Mouse (Mus musculus): ENCODE measurements around the gene Zfp575. TPM values are rescaled to one million over a fixed set of nuclear protein-coding genes. Genes with fewer than 3 reads are reported as not detected.

Gene Zfp575
- polyA plus RNA-seq, 1 experiment from 2014 or later, result 0.57 TPM

DNA sequence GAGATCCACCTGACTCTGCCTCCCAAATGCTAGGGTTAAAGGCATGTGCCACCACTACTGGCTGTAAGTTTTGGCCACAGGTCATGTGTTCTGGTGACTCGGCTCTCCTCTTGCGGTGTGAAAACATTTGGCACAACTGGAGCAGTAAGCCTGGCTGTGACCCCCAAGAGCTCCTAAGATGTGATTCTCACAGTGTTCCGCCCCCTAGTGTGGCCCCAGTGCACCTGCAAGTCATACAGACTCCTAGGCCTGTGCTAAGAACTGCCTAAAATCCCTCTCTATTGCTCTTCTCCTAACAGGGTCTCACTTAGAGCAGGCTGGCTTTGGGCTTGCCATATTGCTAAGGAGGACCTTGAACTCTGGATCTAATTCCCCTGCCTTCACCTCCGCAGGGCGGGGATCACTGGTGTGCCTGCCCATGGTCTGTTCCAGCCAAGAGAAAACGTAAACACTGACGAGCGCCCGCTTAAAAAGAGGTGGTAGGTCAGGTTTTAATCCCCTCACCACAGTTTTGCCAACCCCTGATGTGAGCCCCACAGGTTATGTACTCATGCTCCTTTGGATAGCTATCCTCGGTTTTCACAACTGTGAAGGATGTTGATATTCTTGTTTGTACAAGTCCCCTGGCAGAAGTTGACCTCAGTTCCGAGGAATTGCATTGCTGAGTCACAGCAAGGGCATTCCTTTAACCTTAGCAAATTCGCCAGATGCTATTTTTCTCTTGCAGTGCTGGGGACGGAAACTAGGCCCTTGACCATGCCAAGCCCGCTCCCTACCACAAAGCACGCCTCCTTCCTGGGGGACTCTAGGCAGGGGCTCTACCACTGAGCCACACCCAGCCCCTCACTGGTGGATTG, 12.0 kb upstream of the Zfp575 start:
- H3K4me3 ChIP-seq, result no peak overlapping the region
- H3K9ac ChIP-seq, result no peak overlapping the region
- H3K9me3 ChIP-seq (replicated peaks), result no peaks in the 10 kb centered on the region
- no peak overlapping the region for H3K27ac ChIP-seq
- H3K27me3 ChIP-seq (replicated peaks), result peaks cover 15% of the 10 kb centered on the region
- peaks cover 15% of the 10 kb centered on the region for H3K4me1 ChIP-seq
- WGBS (ENCODE audit: insufficient replicate concordance), result 71% methylated on average over 15 of the region's 15 CpGs
- no peaks in the 10 kb centered on the region for H3K36me3 ChIP-seq
- H3K4me2 ChIP-seq, result no peak overlapping the region
- no peak for ATAC-seq

DNA sequence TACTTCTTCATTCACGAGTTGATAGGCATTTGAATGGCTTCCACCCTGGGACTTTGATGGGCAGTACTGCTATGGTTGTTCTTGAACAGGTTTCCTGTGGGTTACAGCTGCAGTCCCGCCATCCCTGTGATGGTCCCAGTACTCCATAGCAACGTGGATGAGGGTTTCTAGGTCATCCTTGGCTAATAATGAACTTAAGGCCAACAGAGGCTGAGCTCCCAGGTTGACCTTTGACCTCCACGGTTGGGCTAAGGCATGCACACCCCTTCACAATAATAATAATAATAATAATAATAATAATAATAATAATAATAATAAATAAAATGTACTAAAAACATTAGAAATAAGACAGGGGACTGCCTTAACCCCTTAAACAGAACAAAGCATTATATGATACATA, 10.7 kb upstream of the Zfp575 start:
- Histone ChIP-seq H3K27ac (no peak overlapping the region), H3K9me3 (replicated peaks) (no peaks in the 10 kb centered on the region), H3K4me1 (peaks cover 28% of the 10 kb centered on the region), H3K36me3 (no peaks in the 10 kb centered on the region), H3K4me2 (no peak overlapping the region), H3K27me3 (replicated peaks) (peaks cover 19% of the 10 kb centered on the region), H3K4me3 (no peak overlapping the region), H3K9ac (no peak overlapping the region)
- no peak for ATAC-seq
- WGBS (ENCODE audit: insufficient replicate concordance), result 46% methylated on average over 4 of the region's 4 CpGs

DNA sequence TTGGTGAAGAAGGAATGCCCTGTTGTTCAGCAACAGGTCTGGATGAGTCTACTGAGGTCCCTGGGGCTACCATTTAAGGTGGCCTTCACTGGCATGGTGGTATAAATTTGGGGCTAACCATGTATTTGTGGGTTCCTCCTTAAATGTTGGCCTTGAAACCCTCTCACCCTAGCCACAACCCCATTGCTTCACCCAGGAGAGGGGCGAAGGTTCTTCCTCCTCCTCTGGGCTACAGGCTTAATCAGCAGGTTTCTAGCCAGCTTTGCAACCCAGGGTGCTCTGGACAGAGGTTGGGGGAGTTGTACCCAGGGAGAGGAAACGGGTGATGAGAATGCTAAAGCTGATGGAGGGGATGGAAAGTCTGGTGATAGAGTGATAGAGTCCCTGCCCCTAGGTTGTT, 8.0 kb upstream of the Zfp575 start:
- Histone ChIP-seq H3K36me3 (no peaks in the 10 kb centered on the region), H3K27ac (no peak overlapping the region), H3K4me3 (0 out of 2 replicates have a peak overlapping the region, but pooled peaks have one; percentile 61), H3K4me1 (peaks cover 48% of the 10 kb centered on the region), H3K9me3 (replicated peaks) (no peaks in the 10 kb centered on the region), H3K9ac (no peak overlapping the region), H3K27me3 (replicated peaks) (peaks cover 19% of the 10 kb centered on the region), H3K4me2 (no peak overlapping the region)
- ATAC-seq, result no peak
- WGBS (ENCODE audit: insufficient replicate concordance), result 41% methylated on average over 2 of the region's 2 CpGs

DNA sequence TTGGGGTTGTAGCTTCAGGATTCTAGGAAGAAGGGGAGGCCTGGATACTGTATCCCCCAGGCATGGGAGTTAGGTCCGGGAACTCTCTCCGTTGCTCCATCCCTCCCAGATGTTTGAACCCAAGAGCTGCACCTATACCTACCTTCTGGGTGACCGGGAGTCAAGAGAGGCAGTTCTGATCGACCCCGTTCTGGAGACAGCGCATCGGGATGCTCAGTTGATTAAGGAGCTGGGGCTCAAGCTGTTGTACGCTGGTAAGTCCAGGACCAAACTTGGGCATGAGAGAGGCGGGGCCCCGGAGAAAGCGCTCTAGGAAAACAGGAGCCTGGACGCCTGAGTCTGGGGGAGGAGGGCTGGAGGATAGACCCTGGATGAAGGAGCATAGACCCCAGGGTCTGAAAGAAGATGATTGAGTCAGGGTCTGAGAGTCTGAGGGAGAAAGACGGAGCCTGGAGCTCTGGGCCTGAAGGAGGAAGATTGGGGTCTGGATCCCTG, 6.9 kb upstream of the Zfp575 start:
- 7% methylated on average over 13 of the region's 13 CpGs for WGBS (ENCODE audit: insufficient replicate concordance)
- peaks cover 19% of the 10 kb centered on the region for H3K27me3 ChIP-seq (replicated peaks)
- no peak for ATAC-seq

DNA sequence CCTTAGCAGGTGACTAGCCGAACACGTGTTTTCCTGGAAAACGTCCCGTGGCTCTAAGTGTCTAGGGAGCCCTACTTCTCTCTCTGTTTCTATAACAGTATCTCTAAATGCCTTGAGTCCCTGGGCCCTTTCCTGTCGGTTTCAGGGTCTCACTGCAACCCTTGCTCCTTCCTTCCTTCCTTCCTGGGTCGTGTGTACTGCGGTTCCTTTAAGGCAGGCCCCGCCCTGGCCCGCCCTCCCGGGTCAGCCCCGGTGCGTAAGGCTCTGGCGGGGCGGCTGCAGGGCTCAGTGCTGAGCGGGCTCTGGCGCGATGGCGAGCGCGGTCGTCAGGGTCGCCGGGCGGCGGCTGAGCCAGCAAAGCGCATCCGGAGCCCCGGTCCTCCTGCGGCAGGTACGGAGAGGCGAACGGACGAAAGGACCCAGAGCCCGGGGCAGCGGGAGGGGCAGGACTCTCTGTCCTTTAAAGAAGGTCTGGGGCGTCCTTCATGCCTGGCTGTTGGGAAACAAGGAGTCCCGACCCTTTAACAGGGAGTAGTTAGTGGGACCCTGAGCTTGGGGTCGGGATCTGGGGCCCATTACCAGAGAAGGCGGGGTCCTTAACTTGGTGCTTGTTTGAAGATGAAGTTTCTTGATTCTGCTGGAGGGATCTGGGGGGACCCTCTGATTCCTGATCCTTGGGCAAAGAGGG, 6.3 kb upstream of the Zfp575 start:
- WGBS (ENCODE audit: insufficient replicate concordance), result 2% methylated on average over 39 of the region's 39 CpGs
- peak overlapping the region; percentile 83 for H3K4me2 ChIP-seq
- no peaks in the 10 kb centered on the region for H3K9me3 ChIP-seq (replicated peaks)
- peak overlapping the region; percentile 61 for H3K4me3 ChIP-seq
- peak overlapping the region; percentile 64 for H3K9ac ChIP-seq
- H3K27me3 ChIP-seq (replicated peaks), result peaks cover 19% of the 10 kb centered on the region
- H3K27ac ChIP-seq, result no peak overlapping the region; the same call in 1 of the 2 replicates
- no peaks in the 10 kb centered on the region for H3K36me3 ChIP-seq
- ATAC-seq, result peak; percentile 86
- peaks cover 58% of the 10 kb centered on the region for H3K4me1 ChIP-seq

More for the DNA sequence above, 6.9 kb upstream of the Zfp575 start:
- Histone ChIP-seq H3K4me1 (peaks cover 58% of the 10 kb centered on the region), H3K36me3 (no peaks in the 10 kb centered on the region), H3K4me2 (peak overlapping the region; percentile 83), H3K27ac (no peak overlapping the region), H3K4me3 (peak overlapping the region; percentile 61), H3K9ac (peak overlapping the region; percentile 64), H3K9me3 (replicated peaks) (no peaks in the 10 kb centered on the region)

DNA sequence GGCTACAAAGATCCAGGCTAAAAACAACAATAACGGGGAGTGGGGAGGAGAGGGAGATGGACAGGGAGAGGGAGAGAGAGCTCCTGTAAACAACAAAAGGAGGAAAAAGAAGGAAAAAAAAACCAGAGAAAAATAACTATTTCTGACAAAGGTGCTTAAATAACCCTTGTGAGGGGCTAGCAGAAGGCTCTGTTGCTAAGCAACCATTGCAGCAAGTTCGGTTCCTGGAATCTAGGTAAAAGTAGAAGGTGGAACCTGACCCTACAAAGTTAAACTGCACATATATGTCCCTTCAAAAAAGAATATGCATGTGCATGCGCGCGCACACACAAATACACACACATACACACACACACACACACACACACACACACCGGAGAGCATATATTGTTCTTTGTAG, 5.3 kb upstream of the Zfp575 start:
- H3K9me3 ChIP-seq (replicated peaks), result no peaks in the 10 kb centered on the region
- H3K4me1 ChIP-seq, result peaks cover 59% of the 10 kb centered on the region
- peak overlapping the region; percentile 46; the same call in 1 of the 2 replicates for H3K27ac ChIP-seq
- peaks cover 25% of the 10 kb centered on the region for H3K27me3 ChIP-seq (replicated peaks)
- WGBS (ENCODE audit: insufficient replicate concordance), result 86% methylated on average over 6 of the region's 6 CpGs
- H3K4me2 ChIP-seq, result peak overlapping the region; percentile 83; the same call in 1 of the 2 replicates
- 0 out of 2 replicates have a peak overlapping the region, but pooled peaks have one; percentile 6 for H3K9ac ChIP-seq
- H3K36me3 ChIP-seq, result no peaks in the 10 kb centered on the region
- no peak for ATAC-seq
- 0 out of 2 replicates have a peak overlapping the region, but pooled peaks have one; percentile 61 for H3K4me3 ChIP-seq

DNA sequence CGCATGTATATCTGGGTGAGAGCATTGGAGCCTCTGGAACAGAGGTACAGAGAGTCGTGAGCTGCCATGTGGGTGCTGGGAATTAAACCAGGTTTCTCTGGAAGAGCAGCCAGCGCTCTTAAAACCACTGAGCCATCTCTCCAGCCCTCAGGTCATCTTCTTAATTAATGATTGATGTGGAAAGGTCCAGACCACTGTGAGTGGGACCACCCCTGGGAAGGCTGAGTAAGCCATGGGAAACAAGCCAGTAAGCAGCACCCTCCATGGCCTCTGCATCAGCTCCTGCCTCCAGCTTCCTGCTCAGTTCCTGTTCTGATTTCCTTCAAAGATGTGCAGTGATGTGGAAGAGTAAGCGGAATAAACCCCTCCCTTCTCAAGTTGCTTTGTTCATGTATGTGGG, 4.7 kb upstream of the Zfp575 start:
- WGBS (ENCODE audit: insufficient replicate concordance), result 54% methylated on average over 4 of the region's 4 CpGs
- ATAC-seq, result no peak
- Histone ChIP-seq H3K4me2 (peak overlapping the region; percentile 83), H3K27ac (peak overlapping the region; percentile 46), H3K9ac (no peak overlapping the region), H3K27me3 (replicated peaks) (peaks cover 31% of the 10 kb centered on the region), H3K9me3 (replicated peaks) (no peaks in the 10 kb centered on the region), H3K4me1 (peaks cover 65% of the 10 kb centered on the region), H3K36me3 (no peaks in the 10 kb centered on the region), H3K4me3 (no peak overlapping the region)

DNA sequence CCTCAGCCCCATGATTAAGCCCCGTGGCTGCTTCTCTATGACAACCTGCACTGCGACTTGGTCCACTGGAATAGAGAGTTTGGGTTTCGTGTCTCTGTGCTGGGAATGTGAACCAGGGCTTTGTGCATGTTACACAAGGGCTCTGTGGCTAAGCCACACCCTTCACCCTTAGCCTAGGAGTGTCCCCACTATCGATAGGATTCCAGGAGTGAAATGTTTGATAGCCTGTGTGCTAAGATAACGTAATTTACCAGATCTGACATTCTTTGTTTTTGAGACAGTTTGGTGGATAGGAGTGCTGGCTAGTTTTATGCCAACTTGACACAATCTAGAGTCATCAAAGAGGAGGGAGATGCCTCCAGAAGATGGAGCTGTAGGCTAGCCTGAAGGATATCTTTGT, 4.3 kb upstream of the Zfp575 start:
- Histone ChIP-seq H3K27ac (peak overlapping the region; percentile 46), H3K27me3 (replicated peaks) (peaks cover 35% of the 10 kb centered on the region), H3K4me2 (peak overlapping the region; percentile 83), H3K4me3 (no peak overlapping the region), H3K9me3 (replicated peaks) (no peaks in the 10 kb centered on the region), H3K36me3 (no peaks in the 10 kb centered on the region), H3K4me1 (peaks cover 69% of the 10 kb centered on the region), H3K9ac (no peak overlapping the region)
- ATAC-seq, result peak; percentile 71
- WGBS (ENCODE audit: insufficient replicate concordance), result 29% methylated on average over 5 of the region's 5 CpGs

DNA sequence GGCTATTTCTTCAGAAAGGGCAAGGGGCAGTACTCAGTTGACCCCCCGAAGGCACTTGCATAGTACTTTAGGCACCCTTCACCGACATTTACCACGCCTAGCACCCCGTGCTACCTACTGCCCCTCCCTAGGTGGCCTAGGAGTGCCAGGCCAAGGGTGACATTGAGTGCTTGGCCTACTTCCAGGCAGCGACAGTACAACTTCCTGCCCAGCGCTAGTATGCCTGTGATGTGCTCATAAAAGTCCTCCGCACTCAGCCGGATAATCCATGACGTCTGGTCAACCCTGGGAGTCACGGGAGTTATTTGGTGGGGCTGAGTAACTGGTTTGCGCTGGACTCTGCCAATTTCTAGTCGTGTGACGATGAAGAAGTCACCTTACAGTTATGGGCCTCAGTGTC, 895 bp upstream of the Zfp575 start:
- H3K9me3 ChIP-seq (replicated peaks), result 0 out of 2 replicates have a peak, but pooled peaks cover 3% of the 10 kb centered on the region
- 78% methylated on average over 13 of the region's 13 CpGs for WGBS (ENCODE audit: insufficient replicate concordance)
- H3K27ac ChIP-seq, result no peak overlapping the region
- H3K27me3 ChIP-seq (replicated peaks), result peaks cover 44% of the 10 kb centered on the region
- H3K9ac ChIP-seq, result no peak overlapping the region
- no peak overlapping the region for H3K4me2 ChIP-seq
- peaks cover 54% of the 10 kb centered on the region for H3K4me1 ChIP-seq
- ATAC-seq, result no peak
- no peaks in the 10 kb centered on the region for H3K36me3 ChIP-seq
- no peak overlapping the region for H3K4me3 ChIP-seq

DNA sequence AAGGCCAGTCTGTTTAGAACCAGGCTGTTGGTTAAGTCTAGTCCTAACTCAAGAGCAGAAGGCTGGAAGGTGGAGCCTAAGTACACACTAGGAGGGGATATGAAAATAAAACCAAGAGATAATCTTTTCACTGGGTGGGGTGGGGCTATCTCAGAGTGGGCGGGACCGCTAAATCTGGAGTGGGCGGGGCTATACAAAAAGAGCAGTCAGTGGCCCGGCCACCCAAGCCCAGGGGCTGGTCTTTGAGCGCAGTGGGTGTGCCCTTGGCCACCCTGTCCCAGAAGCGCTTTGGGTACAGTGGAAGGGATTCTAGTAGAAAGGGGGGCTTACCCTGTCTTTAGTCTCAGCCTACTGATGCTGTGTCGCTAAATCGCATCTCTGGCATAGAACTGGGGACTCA, 613 bp downstream of the Zfp575 start:
- no peak overlapping the region for H3K27ac ChIP-seq
- 0 out of 2 replicates have a peak, but pooled peaks cover 3% of the 10 kb centered on the region for H3K9me3 ChIP-seq (replicated peaks)
- peak; percentile 78 for ATAC-seq
- 7% methylated on average over 8 of the region's 8 CpGs for WGBS (ENCODE audit: insufficient replicate concordance)
- H3K4me2 ChIP-seq, result peak overlapping the region; percentile 78
- H3K4me1 ChIP-seq, result peaks cover 39% of the 10 kb centered on the region
- H3K9ac ChIP-seq, result no peak overlapping the region
- no peaks in the 10 kb centered on the region for H3K36me3 ChIP-seq
- peak overlapping the region; percentile 52 for H3K4me3 ChIP-seq
- peaks cover 44% of the 10 kb centered on the region for H3K27me3 ChIP-seq (replicated peaks)

DNA sequence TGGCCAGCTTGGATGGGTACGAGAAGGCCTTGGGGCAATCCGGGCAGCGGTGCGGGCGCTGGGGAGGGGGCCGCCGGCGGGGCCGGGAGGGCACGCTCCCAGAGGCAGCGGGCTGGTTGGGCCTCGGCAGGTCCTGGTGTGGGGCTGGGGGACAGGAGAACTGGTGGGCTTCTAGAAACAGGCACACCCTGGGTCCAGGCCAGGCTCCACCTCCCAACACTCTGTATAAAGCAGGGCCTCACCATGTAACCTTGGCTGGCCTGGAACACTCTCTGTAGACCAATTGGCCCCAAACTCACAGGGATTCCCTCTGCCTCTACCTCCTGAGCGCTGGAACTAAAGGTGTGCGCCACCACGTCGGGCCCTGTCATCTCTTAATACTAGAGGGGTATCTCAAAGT, 1.4 kb downstream of the Zfp575 start:
- Histone ChIP-seq H3K27ac (no peak overlapping the region), H3K9me3 (replicated peaks) (0 out of 2 replicates have a peak, but pooled peaks cover 3% of the 10 kb centered on the region)
- 39% methylated on average over 16 of the region's 16 CpGs for WGBS (ENCODE audit: insufficient replicate concordance)

DNA sequence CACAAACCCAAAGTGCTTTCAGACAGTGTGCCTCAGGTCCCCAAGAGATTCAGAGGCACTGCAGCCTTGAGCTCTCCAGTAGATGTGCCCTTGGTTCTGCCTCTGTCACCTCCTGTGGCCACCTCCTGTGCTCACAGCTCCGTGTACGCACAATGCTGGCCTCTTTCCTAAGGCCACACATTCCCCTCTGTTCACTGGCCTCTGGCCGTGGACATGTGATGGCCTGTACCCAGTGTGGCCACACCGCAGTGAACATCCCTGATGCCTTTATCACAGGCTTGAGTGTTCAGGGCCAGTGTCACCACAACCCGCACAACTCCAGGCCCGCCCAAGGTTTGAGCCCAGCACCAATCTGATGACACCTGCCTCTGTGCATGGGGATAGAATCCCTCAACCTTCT, 2.6 kb downstream of the Zfp575 start:
- Histone ChIP-seq H3K9ac (no peak overlapping the region), H3K9me3 (replicated peaks) (0 out of 2 replicates have a peak, but pooled peaks cover 3% of the 10 kb centered on the region), H3K4me2 (no peak overlapping the region), H3K4me1 (peaks cover 21% of the 10 kb centered on the region), H3K36me3 (no peaks in the 10 kb centered on the region), H3K27ac (no peak overlapping the region), H3K4me3 (no peak overlapping the region), H3K27me3 (replicated peaks) (peaks cover 44% of the 10 kb centered on the region)
- WGBS (ENCODE audit: insufficient replicate concordance), result 82% methylated on average over 6 of the region's 6 CpGs
- no peak for ATAC-seq

More for the DNA sequence above, 1.4 kb downstream of the Zfp575 start:
- peaks cover 30% of the 10 kb centered on the region for H3K4me1 ChIP-seq
- H3K36me3 ChIP-seq, result no peaks in the 10 kb centered on the region
- H3K4me2 ChIP-seq, result no peak overlapping the region
- no peak overlapping the region for H3K4me3 ChIP-seq
- H3K27me3 ChIP-seq (replicated peaks), result peaks cover 44% of the 10 kb centered on the region
- ATAC-seq, result no peak
- no peak overlapping the region for H3K9ac ChIP-seq
